Mouse (Mus musculus) cerebellum, adult 9-11 months (tissue): ENCODE measurements at regions not wholly inside any gene's neighbourhood (a gene's known extent, or its start where the extent isn't known, plus 50 kb on each side); places are given as distances from the start of the nearest gene placed in this dataset.

Experiments used
- DNase-seq: peaks from one replicate; pipeline ENCODE4 v3.0.0; 2022

DNA sequence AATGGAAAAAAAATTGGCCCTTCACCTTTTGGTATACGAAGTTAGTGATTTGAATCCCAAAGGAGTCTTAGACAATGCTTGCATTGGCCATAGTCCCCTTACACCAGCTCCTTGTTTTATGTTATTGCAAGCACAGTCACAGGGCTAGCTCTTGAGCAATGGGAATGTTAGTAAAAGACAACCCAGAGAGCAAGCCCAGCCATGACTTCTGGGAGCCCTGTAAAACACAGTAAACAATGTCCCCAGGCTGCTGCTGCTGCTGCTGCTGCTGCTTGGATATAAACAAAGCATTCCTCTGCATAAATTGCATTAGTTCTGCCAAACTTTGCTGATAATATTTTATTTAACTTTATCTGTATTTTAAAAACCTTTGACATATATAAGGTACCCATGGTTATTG lies 334.0 kb downstream of the Med10 start:
- no peak for DNase-seq

DNA sequence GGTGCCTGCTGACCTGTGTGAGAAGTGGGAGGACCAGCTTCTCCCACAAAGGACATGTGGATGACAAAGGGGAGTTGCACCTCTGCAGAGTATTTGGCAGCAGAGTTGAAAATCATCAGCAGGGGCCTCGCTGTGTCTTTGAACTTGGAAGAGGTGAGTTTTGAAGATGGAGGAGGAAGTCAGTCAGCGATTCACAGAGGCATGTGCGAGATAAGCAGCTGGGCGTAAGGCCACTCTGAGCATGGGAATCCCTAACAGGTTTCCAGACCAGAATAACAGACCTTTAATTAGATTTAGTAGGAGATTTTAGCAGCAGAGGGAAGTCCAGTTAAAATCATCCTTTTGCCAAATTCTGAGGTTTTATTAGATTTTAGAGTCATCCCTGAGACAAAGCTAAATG lies 342.3 kb downstream of the Med10 start:
- DNase-seq = no peak

DNA sequence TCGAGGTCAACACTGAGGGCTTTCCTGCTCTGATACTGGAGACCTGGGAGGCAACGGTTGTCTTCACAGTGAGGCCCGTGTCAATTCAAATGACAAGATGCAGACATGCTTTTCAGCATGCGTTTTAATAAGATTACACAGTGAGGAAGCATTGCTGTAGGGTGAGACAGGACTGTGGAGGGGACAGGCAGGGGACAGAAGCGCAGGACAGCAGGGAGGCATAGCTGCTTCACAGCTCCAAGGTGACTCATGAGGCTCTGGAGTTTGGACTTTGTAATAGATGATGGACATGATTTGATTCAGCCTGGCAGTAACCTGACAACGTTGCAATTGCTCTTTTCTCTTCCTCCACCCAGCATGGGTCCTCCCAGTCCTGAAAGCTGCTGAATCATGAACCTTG lies 343.3 kb downstream of the Med10 start:
- no peak for DNase-seq

DNA sequence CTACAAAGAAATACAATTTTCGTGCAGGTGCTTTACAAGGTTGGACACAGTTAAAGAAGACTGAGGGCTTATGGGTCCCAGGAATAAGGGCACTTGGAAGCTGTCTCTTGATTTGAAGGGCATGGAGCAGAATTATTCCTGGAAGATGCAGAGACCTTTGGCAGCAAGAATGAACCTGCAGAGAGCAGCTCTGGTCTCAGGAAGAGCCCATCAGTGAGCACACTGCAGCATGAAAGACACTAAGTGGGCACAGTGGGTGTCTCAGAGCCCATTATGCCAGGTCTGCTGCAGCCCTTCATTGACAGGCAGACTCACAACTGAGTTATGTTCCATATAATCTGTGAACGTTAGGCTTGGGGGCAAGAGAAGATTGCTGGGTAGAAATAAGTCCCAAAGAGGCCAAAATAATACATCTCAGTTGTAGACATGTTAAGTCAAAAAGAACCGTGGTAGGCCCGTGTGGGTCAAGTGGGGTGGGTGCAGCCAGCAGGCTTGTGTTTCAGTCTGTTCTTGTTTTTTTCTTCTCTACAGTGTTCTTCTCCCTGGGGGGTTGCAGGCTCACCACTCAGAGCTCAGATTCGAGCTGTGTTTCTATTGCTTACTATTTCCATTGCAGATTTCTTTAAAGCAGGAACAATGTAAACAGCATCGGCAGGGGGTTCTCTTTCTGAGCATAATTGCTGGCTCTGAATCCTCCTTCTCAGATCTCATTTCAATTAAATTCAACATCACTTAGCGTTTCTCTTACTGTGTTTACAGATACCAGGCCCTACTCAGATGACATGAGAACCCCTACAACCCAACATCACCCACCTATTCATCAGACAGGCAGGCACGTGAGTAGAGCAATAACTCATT lies 347.1 kb downstream of the Med10 start:
- DNase-seq = no peak

DNA sequence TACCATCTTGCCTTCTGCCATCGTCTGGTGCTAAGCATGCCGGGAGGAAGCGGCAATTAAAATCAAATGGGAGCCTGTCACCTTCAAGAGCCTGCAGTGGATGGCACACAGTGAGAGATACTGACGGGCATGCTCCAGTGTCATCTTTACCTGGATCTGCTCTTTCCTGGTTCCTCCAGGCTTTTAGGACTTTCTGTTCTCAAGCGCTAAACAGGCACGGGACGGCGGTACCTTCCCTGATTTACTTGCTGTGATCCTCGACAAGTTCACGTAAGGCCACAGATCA lies 347.6 kb downstream of the Med10 start:
- DNase-seq = no peak

DNA sequence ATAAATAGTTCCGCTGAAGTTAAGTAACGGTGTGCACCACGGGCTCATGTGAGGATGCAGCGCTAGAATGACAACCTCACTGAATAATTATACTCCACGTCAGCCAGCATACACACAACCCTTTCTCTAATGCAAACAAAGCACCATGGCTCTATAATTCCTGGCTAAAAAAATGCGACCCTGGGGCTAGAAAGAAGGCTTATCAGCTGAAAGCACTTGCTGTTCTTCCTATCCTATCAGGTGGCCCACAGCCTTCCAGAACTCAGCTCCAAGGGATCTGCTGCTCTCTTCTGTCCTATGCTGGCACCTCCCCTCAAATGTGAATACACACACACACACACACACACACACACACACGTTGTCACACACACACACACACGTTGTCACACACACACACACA lies 350.9 kb downstream of the Med10 start:
- DNase-seq = no peak

DNA sequence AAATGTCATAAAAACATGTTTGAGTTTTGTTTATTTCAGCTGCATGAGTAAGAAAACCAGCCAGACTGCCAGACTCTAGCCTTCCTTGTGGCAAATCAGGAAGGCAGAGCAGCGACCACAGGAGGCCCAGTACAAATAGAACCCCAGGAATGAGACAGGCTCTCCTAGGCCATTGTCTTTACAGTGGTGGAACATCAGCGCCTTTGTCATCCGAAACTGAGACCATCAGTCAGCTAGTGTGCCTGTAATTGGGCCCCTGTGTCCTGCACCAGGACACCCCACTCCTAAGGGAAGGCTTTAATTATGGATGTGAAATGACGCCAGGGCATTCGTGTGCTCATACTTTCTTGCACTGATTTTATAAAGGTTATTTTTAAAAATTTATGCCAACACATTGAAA lies 353.4 kb downstream of the Med10 start:
- no peak for DNase-seq

DNA sequence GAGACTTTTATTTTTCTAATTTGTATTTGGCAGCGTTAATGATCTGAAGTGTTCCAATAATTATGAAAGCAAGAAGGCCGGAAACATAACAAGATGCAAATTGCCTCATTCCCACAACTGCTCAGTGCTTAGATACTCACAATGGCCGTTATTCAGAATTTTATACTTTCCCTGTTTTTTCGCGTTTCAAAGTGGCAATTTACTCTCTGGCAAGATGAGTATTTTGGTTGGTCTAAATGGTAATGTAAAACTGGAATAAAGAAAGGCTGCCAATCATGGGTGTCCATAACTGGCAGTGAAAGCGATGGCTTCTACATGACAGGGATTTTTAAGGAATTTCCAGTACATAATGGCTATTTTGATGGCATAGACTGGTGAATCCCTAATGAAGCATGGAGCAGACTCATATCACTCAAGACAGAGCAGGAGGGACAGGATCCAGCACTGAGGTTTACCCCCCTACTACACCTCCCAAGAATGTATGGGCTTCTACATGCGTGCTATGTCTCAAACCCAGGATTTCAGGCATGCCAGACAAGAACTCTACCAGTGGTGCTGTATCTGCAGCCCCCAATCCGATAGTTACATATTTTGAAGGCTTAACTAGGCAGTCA lies 354.9 kb downstream of the Med10 start:
- DNase-seq = no peak

DNA sequence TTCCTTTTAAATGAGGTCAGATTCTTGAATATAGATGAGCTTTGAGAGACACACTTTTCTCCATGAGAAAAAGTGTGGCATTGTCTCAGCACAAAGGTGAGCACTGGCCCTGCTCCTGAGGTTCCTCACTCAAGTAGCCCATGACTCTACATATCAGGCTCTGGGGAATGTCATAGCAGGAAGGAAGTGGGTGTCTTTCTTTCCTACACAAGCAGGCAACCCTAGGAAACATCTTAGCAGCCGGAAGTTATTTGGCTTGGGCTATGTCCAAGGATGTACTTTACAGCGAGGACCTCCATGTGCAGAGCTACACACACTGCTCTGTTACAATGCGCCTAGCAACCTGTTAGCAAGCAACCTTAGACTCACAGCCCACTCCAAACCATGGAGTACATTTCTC lies 356.9 kb downstream of the Med10 start:
- no peak for DNase-seq

DNA sequence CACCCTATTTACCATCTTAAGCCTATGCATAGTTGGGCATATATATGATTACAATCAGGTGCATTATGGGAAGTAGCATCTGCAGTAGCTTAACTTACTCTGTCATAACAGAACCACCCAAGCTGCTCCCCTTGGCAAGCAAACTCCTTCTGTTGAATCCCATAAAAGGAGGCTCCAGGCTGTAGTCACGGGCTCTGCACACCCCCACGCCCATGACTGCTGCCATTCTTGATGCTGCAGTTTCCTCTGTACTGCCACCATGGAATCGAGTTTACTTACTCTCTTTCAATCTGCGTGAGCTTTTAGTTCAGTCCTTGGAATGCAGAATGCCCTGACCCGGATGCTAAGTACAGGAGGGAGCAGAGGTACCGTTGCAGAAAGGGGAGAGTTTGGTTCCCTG lies 357.4 kb downstream of the Med10 start:
- DNase-seq = no peak

DNA sequence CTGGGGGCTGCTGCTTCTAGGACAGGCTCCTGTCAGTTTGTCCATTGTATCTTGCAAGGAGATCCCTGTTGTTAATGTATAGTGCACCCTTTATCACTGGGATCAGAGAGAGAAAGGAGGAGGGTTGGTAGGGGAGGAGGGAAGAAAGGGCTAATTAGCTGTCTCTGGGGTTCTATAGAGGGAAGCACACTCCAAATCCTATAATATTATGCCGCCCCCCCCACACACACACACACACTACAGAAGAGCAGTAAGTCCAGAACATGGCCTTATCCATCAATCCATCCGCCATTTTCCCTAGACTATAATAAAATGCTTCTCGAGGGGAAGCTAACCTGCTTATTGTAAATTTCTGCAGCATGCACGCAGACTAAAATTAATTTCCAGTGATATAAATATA lies 359.9 kb downstream of the Med10 start:
- DNase-seq = no peak

DNA sequence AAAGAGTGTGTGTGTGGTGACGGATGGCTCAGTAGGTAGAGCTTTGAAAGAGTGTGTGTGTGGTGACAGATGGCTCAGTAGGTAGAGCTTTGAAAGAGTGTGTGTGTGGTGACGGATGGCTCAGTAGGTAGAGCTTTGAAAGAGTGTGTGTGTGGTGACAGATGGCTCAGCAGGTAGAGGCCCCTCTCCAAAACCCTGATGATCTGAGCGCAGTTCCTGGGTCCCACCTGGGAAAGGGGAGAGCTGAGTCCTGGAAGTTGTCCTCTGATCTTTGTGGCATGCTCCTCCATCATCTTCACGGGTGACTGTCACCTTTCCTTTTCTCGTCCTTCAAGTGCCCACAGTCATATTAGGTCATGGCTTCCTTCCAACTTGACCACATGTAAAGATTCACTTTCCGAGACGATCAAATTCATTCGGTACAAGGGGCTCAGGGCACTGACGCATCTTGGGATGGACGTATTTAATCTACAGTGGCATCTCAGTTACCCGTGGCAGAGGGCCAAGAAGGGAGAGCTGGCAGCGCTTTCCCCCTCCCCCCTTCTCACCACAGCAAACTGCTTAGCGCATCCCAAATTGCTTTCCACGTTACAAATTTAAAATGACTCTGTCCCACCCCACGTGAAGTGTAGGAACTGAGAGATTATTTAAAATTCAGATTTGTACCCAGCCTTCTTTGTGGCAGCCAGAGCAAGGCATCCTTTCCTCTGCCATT lies 363.5 kb downstream of the Med10 start:
- no peak for DNase-seq

DNA sequence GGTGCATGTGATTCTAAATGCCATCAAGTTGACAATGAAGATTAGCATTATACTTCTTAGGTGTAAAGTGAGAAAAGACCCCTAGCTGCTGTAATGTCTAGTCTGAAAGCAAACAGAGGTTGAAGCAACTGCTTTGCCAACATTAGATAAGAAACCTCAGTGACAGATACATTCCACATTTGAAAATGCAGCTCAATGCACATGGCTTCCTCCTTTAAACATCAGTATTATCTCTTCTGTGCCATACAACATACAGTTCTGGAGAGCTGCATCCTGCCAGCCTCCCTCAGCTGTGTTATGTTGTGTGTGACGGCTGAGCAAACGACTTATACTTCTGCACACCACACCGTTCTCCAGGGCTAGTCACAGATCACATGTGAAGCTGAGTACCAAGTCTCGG lies 365.6 kb downstream of the Med10 start:
- no peak for DNase-seq

DNA sequence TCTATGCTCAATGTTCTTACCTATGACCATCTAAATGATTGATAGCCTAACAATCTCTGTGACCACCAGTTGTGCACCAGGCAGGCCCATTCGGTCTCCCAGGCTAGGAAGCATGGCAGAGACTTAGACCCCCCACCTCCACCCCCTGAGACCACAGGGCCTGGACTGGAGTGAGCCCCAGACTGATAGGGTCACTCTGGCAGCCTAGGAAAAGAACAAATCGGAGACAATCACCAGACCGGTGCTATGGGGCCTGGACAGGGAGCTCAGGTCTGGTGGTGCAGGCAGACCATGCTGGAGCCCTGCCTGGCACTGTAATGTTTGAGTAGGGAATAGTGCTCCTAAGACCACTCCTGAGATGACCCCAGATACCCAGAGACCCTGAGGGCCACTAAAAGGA lies 366.7 kb downstream of the Med10 start:
- DNase-seq = no peak

DNA sequence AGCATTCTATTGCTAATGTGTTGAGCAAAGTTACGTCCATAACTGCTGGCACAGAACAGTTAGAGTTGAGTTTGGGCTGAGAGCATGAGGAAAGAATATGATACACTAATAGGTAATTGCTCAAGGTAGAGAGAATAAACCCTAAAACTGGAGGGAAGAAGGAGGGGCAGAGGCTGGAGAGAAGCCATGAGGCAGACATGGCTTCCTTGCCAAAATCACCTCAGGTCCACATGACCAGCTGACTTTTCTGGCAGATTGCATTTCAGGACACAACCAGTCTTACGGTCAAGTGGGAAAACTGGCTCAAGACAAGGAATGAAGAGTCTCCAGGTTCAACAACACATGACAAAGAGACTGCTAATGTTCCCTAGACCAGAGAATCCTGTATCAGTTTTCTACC lies 374.9 kb downstream of the Med10 start:
- no peak for DNase-seq

DNA sequence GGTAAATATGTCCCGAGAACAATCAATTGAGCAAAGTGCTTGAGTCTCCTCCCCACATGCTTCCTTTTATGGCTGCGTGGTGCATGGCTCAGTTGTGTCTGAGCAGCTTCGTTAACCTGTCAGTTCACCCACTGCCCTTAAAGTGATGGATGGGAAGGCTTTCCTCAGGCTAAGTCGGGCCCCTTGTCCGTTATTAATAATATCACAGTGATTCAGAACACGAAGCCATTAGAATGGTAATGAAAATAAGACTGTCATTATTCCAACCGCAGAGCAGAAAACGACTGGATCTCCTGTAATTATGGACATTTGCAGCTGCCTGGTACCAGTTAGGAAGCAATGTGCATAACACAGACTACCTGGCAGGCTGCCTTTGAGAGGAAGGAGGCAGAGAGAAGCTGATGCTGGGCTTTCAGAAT lies 375.9 kb downstream of the Med10 start:
- DNase-seq = no peak

DNA sequence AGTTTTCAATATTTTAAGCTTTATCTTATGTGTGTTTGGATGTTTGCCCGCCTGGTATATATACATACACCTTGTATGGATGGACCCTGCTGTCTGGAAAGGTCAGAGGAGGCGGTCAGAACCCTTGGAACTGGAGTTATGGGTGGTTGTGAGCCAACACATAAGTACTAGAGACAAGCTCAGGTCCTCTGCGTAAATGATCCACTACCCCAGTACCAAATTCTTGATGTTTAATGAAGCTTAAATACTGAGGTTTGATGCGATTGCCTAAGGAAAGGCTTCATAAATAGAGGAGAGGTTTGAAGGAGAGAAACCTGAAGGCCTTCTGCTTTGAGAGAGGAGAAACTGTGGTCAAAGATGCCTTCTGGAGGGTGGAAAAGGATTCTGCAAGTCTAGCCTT lies 388.8 kb downstream of the Med10 start:
- DNase-seq = no peak

DNA sequence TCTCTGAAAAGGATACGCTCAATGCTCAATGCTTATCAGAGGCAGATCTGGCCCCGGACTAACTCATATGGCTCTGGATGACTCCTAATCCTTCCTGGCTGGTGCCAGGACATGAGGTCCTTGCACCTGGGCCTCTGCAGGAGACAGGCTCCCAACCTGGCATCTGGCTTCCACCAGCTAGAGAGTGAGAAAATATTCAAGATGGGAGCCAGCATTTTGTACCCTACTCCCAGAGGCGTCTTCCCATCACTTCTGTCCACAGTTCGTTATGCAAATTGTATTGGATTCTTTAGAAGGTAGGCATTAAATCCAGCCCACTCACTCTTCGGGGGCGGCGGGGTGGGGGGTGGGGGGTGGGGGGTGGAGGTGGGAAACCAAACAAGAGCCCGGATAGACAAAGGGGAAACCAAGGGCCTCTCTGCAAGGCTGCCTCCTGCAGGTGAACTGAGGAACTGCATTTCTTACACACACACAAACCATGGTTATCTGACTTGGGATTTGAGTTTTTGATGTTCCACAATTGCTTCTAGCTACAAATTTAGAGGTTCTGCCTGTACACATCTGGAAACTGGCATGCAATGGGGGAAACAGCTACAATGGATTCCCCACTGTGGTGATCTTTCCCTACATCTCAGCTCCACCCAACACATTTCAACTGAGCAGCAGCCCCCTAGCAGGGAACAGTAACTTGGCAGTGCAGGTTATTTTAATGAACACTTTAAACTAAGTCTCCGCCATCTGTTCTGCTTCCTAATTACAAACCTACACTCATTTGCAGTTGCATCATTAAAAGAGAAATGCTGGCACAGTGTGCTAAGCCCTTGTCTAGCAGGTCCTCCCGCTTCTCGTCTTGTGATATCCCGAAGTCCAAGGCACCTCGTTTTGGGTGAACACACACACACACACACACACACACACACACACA lies 390.2 kb downstream of the Med10 start:
- no peak for DNase-seq

DNA sequence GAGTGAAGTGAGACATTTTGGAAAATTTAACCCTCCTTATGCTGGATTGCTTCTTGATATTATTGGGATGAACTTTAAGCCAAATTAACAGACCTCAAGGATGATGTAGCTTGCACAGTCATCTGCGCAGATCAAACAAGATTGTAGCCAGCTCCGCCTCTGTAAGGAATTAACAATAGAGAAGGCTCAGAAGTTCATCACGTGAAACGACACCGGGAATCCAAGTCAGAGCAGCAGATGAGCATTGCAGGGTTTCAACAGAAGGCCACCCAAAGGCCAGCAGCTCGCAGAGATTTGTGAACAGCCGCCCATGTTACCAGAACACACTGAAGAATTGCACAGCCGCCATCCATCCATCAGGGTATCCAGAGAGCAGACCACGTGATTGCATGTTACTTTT lies 391.1 kb downstream of the Med10 start:
- DNase-seq = no peak

DNA sequence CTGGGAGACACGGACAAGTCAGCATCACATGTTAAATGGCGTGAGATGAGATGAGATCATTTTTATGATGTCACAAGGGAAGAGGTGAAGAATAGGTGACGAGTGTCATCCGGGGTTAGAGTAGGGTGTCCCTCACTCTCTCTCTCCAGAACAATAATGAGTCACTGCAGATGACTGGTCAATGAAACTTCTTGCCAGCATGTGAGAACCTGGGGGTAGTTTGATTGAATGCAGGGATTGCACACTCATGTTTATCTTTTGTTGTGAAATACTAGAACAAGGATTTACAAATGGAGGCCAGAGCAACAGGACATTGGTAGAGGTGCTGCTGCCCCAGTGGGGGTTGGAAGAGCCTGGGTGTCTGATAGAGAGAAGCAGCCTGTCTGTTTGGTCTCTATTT lies 393.7 kb downstream of the Med10 start:
- DNase-seq = no peak

DNA sequence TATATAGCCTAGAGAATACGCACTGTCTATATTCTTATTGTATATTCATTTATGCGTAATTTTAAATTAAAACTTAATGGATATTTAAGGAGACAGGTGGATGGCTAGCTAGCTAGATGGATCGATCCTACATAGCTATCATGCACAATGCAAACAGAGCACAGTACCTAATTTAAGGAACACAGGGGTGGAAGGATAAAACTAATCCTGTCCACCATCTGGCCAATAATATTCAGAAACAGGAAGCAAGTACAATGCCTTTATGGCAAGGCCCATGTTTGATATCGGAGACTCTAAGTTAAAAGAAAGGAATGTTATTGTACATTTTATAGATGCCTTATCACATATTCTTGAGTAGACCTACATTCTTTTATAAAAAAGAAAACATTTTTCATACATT lies 396.4 kb downstream of the Med10 start:
- DNase-seq = no peak

DNA sequence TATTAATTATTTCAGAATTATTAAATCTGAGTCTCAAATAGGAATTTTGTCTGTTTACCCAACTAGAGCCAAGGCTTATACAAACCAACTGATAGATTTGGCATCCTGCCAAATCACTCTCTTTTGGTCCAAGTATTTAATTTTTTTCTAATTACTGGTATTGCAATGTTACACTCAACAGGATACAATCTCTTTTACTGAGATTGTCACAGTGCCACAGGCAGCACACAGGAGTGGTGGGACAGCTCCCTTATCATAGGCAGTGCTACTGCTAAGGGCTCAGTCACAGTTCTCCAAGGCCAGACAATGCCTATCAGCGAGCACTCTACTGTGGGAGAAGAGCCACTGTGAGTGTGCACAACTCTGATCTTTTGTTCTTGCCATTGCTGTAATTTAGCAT lies 396.9 kb downstream of the Med10 start:
- DNase-seq = no peak

DNA sequence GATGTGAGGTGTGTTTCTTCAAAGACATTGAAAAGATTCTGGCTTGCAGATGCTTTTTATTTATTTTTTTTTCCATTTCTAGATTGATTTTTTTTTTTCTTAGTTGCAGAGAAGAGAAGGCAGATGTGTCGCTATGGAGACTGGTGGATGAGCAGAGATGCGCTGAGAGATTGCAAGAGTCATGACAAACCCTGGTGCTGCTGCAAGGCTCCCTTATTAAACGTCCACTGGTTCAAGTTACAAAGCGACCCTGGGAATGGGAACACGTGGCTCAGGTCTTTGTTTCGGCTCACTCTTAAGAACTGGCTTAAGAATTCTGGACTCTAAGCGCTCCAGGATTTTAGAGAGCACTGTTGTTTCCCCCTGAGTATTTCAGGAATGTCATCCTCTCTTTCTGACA lies 403.1 kb downstream of the Med10 start:
- no peak for DNase-seq
